Mouse (Mus musculus) G1E (cell line): ENCODE data around the gene Tnfaip3. TPM values are rescaled to one million over a fixed set of nuclear protein-coding genes. Genes with fewer than 3 reads are reported as not detected.

ENCODE experiments used
- ATAC-seq: 2 replicates; pipeline ENCODE4 v1.8.0; 2016; ENCODE audit warnings: mild to moderate bottlenecking; ENCODE audit not compliant: insufficient number of reproducible peaks, poor library complexity, low FRiP score, severe bottlenecking; ENCODE audit errors: extremely low read depth
- DNase-seq: peaks from one replicate; pipeline ENCODE4 v3.0.0; 2012; ENCODE audit warnings: low spot score
- H3K27me3 ChIP-seq: 2 replicates; pipeline ENCODE4 v1.6.1; 2012; ENCODE audit warnings: mild to moderate bottlenecking, low read length, inconsistent platforms; ENCODE audit not compliant: insufficient read depth
- H3K36me3 ChIP-seq: replicated peaks from 2 replicates; pipeline ENCODE3; 2012; ENCODE audit warnings: mild to moderate bottlenecking, inconsistent platforms
- H3K4me1 ChIP-seq: 2 replicates; pipeline ENCODE4 v1.6.1; 2012; ENCODE audit warnings: low read depth, low read length, inconsistent platforms, mixed read lengths; ENCODE audit not compliant: insufficient read depth
- H3K4me3 ChIP-seq: 2 replicates; pipeline ENCODE4 v1.5.1; 2012; ENCODE audit warnings: low read depth, mild to moderate bottlenecking, inconsistent platforms, low read length, moderate library complexity, mixed read lengths
- H3K9me3 ChIP-seq: replicated peaks from 2 replicates; pipeline ENCODE4 v1.6.1; 2012; ENCODE audit warnings: inconsistent platforms
- CTCF ChIP-seq: IDR thresholded peaks from 2 replicates; pipeline ENCODE4 v1.5.1; 2012; ENCODE audit warnings: low read depth, low read length, inconsistent platforms, mixed read lengths
- GATA1 ChIP-seq: IDR thresholded peaks from 2 replicates; pipeline ENCODE4 v1.6.1; 2012; ENCODE audit warnings: borderline replicate concordance, low read length, inconsistent platforms, mixed read lengths
- GATA2 ChIP-seq: IDR thresholded peaks from 2 replicates; pipeline ENCODE4 v1.6.1; 2012; ENCODE audit warnings: low read depth, low read length, inconsistent platforms, borderline replicate concordance
- POLR2AphosphoS5 ChIP-seq: IDR thresholded peaks from 2 replicates; pipeline ENCODE4 v1.6.1; 2012; ENCODE audit warnings: low read depth, low read length, inconsistent platforms; ENCODE audit not compliant: insufficient replicate concordance
- TAL1 ChIP-seq: conservative IDR thresholded peaks from 2 replicates; pipeline ENCODE4 v1.6.1; 2012; ENCODE audit warnings: low read depth, low read length, inconsistent platforms, mixed read lengths
- polyA plus RNA-seq: library from polyadenylated mRNA; stranded (reverse); fragments of >175 nt; gene quantifications from 2 replicates; pipeline ENCODE4 v1.2.3, GENCODE M21; 2012
- total RNA-seq, 2 experiments: library from RNA; stranded (forward) in 1 of 2; stranded (reverse) in 1 of 2; fragments of 200-1000 nt in 1 of 2; fragments of >200 nt in 1 of 2; fragmentation: Nextera tagmentation in 1 of 2; gene quantifications; 2 replicates each; pipeline ENCODE4 v1.2.3; 2014 to 2017

Tnfaip3 gene
- total and polyA plus RNA-seq, 3 experiments = 1.9 to 26.5 (median 23.9) TPM

- ATAC-seq (no peak), DNase-seq (no peak)
- H3K27me3 ChIP-seq = peaks cover 17% of the 10 kb centered on the region
- no peak overlapping the region for H3K4me3 ChIP-seq
- H3K4me1 ChIP-seq = no peaks in the 10 kb centered on the region
- TF ChIP-seq TAL1 (no peak), GATA1 (no peak), CTCF (no peak), GATA2 (no peak), POLR2AphosphoS5 (no peak)
- no peaks in the 10 kb centered on the region for H3K9me3 ChIP-seq
- no peaks in the 10 kb centered on the region for H3K36me3 ChIP-seq
Observed at GRCm38 (mm10) chr10:18985516-18985915, 29.9 kb downstream of the Tnfaip3 start.

- DNase-seq = no peak
- ATAC-seq = no peak
- H3K4me1 ChIP-seq = no peaks in the 10 kb centered on the region
- H3K27me3 ChIP-seq = peaks cover 17% of the 10 kb centered on the region
- H3K9me3 ChIP-seq = no peaks in the 10 kb centered on the region
- no peak overlapping the region for H3K4me3 ChIP-seq
- no peaks in the 10 kb centered on the region for H3K36me3 ChIP-seq
- no peak for TF ChIP-seq TAL1
- no peak for TF ChIP-seq POLR2AphosphoS5
- no peak for TF ChIP-seq CTCF
- TF ChIP-seq GATA2 = no peak
- TF ChIP-seq GATA1 = no peak
Observed at GRCm38 (mm10) chr10:18983514-18983913, 31.9 kb downstream of the Tnfaip3 start.

DNA sequence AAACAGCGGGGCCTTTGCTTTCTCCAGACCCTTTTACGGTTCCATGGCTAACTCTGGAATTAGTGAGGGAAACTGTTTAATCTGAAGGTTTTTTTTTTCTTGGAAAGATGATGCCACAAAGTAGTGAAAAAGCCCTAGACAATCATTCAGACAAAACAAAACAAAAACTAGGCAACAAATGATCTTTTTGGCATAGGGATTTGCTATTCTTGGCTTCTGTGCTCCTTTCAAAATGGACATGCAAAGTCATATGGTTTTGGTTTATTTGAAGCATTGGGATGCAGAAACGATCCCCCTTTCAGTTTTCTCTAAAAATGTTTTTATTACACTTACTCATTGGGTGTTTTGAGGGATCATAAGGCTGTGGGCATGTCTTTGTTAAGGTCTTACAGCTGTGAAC, 41.0 kb downstream of the Tnfaip3 start:
- no peak for DNase-seq
- H3K4me1 ChIP-seq = no peaks in the 10 kb centered on the region

DNA sequence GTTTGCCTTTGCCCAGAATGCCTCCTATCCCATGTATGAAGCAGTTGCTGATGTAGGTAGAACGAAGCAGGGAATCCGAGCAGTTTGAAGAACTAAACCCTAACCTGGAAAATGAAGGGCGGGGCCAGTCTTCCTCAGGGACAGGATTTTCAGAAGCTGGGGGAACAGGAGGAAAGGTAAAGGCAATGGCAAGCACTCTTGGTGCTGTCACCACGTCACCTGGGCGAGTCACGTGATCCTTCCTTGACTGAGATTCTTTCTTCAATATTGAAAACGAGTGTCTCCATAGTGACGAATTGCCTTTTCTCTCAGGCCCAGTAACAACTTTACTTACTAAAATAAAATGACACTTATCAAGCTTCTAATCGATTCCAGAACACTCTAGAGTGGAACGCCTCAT, 48.6 kb downstream of the Tnfaip3 start:
- no peak for ATAC-seq
- H3K36me3 ChIP-seq = no peaks in the 10 kb centered on the region
- H3K4me3 ChIP-seq = no peak overlapping the region
- H3K9me3 ChIP-seq = no peaks in the 10 kb centered on the region
- DNase-seq = no peak
- H3K27me3 ChIP-seq = no peaks in the 10 kb centered on the region; the same call in 1 of the 2 replicates
- TF ChIP-seq GATA2 = no peak
- no peaks in the 10 kb centered on the region for H3K4me1 ChIP-seq

More for the DNA sequence above, 41.0 kb downstream of the Tnfaip3 start:
- no peaks in the 10 kb centered on the region for H3K9me3 ChIP-seq
- no peak for ATAC-seq
- H3K36me3 ChIP-seq = no peaks in the 10 kb centered on the region
- TF ChIP-seq TAL1 (no peak), GATA1 (no peak), GATA2 (no peak), POLR2AphosphoS5 (no peak), CTCF (no peak)
- no peak overlapping the region for H3K4me3 ChIP-seq
- H3K27me3 ChIP-seq = peaks cover 3% of the 10 kb centered on the region; the same call in 1 of the 2 replicates

GRCm38 (mm10) chr10:18965601-18966000, 49.9 kb downstream of the Tnfaip3 start:
- H3K4me3 ChIP-seq = no peak overlapping the region
- TF ChIP-seq GATA2 (no peak), POLR2AphosphoS5 (no peak), GATA1 (no peak), CTCF (no peak), TAL1 (no peak)
- no peaks in the 10 kb centered on the region for H3K9me3 ChIP-seq
- H3K27me3 ChIP-seq = no peaks in the 10 kb centered on the region
- H3K36me3 ChIP-seq = no peaks in the 10 kb centered on the region
- no peaks in the 10 kb centered on the region for H3K4me1 ChIP-seq
- no peak for DNase-seq
- no peak for ATAC-seq

DNA sequence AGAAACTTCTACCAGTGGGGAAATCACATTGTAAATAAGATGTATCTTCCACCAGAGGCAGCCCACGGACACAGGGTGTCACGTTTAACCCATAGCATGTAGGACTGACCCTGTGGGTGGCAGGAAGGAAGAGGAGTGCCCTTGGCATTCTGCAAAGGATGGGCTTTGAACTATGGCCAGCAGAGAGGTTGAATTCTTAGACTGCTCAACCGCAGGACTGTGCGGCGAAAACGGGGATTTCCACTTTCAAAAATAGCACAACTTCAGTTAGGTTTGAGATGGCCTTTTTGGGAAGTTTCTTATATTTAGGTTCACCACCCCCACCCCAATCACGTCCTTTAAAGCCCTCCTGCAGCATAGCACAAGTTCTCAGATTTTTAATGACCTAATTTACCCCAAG, 50.6 kb downstream of the Tnfaip3 start:
- no peaks in the 10 kb centered on the region for H3K27me3 ChIP-seq
- H3K9me3 ChIP-seq = no peaks in the 10 kb centered on the region
- no peak for ATAC-seq
- no peak overlapping the region for H3K4me3 ChIP-seq
- DNase-seq = no peak
- H3K36me3 ChIP-seq = no peaks in the 10 kb centered on the region
- TF ChIP-seq POLR2AphosphoS5 = no peak
- TF ChIP-seq CTCF = no peak
- no peak for TF ChIP-seq TAL1
- no peak for TF ChIP-seq GATA1
- H3K4me1 ChIP-seq = no peaks in the 10 kb centered on the region

DNA sequence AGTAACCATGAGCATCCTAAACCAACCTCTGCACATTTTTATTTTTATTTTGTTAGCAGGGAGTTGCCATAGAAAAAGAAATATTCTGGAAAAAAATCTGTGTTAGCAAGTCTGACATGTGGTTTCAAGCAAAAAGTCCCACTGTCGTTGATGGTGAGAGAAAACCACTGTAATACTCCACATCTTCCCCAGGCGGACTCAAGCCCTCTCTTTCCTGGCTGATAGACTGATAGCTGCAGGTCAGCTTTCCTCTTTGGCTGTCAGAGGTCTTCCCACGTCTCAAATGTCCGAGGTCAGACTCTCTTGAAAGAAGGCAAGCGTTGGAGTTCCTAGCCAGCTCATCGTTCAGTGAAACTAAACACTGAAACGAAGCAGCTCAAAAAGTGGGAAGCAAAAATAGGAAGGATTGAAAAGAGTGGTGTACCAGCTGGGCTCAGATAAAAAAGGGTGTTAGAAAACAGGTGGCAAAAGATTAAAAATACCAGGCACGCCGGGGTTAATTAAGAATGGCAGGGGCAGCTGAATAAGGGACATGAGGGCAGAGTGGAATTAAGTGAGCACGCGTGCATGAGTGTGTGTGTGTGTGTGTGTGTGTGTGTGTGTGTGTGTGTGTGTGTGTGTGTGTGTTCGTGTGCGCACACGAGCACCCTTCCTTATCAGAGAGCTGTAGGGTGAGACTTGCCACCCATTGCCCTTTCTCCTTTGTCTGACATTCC, 55.5 kb downstream of the Tnfaip3 start:
- H3K27me3 ChIP-seq = no peaks in the 10 kb centered on the region
- no peak overlapping the region for H3K4me3 ChIP-seq
- no peaks in the 10 kb centered on the region for H3K4me1 ChIP-seq
- H3K36me3 ChIP-seq = no peaks in the 10 kb centered on the region
- TF ChIP-seq TAL1 (no peak), POLR2AphosphoS5 (no peak), CTCF (no peak), GATA2 (no peak), GATA1 (no peak)
- DNase-seq = no peak
- H3K9me3 ChIP-seq = no peaks in the 10 kb centered on the region
- ATAC-seq = no peak
